Mouse (Mus musculus) naive thymus-derived CD4-positive, alpha-beta T cell, adult 2 months (primary cell): ENCODE data around the gene Olfr957.

Source experiments
- DNase-seq: peaks from one replicate; pipeline ENCODE4 v3.0.0-alpha.2; 2011; ENCODE audit warnings: low read depth

Olfr957 gene

GRCm38 (mm10) chr9:39515531-39515930 is at the start of gene Olfr957:
Olfr957 (minus strand) TSS chr9:39515809.
- no peak for DNase-seq

- DNase-seq = no peak
These were observed 42.7 kb upstream of the Olfr957 start for GRCm38 (mm10) chr9:39558349-39558647.

DNA sequence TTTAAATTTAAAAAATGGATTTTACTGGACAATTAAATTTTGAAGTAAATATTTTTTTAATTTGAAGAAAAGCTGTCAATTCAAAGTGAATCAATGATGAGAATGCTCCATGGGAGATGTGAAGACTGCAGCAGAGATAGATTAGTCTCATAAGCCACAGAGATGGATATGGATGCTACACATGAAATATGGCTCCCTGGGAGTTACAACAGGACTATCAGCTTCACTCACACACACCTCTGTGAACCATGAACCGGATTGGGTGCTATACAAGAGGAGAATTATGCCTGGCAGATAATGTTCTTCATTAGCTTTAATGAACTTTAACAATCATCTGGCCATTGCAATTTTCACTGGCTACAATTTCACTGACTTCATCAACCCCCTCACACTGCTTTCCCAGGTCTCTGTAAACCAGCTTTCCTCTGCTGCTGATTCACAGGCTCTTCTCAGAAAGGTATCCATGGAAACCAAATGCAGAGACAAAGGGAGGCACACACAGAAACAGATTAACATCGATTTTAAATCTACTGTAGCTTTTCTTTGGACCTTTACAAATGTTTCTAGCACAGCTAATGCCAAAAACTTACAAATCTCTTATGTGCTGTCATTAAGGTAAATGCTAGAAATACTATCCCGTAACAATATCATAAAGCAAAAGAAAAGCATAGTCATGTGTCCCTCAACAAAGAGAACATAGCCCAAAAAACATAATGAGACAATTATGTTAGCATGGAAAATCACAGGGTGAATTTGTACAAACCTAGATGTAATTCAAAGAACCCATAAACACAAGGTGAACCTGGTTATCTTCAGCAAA is 42.1 kb upstream of the Olfr957 start:
- no peak for DNase-seq

GRCm38 (mm10) chr9:39553946-39554345 is 38.3 kb upstream of the Olfr957 start, which contains the start of gene Olfr958:
Olfr958 (minus strand) TSS chr9:39554054.
- DNase-seq = no peak

DNA sequence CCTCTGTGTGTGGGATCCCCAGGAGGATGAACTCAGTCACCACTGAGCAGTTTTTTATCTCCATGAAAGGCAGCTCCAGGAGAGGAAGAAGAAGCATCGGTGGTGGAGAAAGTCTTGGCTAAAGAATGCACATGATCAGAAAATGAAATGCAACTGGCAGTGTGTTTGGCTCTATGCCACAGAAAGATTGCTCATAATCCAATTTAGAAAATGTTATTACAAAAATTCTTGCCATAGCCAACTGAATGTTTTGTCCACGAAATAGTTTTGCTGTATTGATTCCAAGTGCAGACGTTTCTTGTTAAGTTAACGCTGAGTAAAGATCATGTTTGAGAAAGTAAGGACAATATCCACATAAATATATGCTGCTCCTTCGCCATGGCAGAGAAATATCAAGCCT is 35.2 kb upstream of the Olfr957 start:
- DNase-seq = no peak

DNA sequence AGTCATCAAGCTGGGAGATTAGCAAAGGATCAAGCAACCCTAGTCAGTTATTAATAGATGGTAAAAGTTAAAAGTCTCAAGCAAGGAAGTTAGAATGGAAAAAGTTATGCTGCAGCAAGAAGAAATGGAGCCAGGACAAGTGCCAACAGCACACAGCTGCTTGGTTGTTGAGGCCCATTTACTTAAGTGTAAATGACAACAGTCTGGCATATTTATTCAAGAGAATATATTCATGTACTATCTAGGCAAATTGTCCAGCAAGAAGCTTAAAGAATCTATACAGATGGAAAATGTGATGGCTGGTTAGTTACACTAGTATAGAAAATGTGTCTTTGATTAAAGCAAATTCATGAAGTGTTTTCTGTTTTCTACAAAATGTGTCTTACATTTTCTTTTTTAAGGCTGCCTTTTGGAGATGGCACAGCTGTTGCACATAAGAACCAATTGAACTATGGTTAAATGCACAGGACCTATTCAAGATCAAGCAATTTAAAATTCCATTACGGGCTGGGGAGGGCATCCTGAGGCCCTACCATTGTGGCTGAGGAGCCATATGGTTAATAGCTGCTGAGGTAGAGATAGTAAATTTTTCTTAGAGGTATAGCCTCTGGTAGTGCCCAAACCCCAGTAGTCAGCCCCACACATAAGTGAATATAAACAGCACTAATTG is 8.1 kb upstream of the Olfr957 start:
- DNase-seq = no peak

- DNase-seq = no peak
These were observed 3.0 kb upstream of the Olfr957 start for GRCm38 (mm10) chr9:39518595-39518994.

- DNase-seq = no peak
These were observed 6.2 kb downstream of the Olfr957 start for GRCm38 (mm10) chr9:39509412-39509811.

GRCm38 (mm10) chr9:39508998-39509397 is 6.6 kb downstream of the Olfr957 start:
- no peak for DNase-seq

- DNase-seq = no peak
These were observed 21.7 kb downstream of the Olfr957 start, which contains the start of gene Olfr44 for GRCm38 (mm10) chr9:39493895-39494294. Olfr44 (minus strand) TSS chr9:39493995.

GRCm38 (mm10) chr9:39471844-39472243 is 43.8 kb downstream of the Olfr957 start, which contains the start of gene Olfr955:
Olfr955 (minus strand) TSS chr9:39471944.
- DNase-seq = no peak
